Mouse (Mus musculus): ENCODE data around the gene Tekt5. TPM values are rescaled to one million over a fixed set of nuclear protein-coding genes. Genes with fewer than 3 reads are reported as not detected.
A peak's percentile ranks its signal among the peaks of the same experiment; 100 is the strongest.

The Tekt5 gene
- polyA plus RNA-seq, 1 experiment from 2014 or later = 0.87 TPM

DNA sequence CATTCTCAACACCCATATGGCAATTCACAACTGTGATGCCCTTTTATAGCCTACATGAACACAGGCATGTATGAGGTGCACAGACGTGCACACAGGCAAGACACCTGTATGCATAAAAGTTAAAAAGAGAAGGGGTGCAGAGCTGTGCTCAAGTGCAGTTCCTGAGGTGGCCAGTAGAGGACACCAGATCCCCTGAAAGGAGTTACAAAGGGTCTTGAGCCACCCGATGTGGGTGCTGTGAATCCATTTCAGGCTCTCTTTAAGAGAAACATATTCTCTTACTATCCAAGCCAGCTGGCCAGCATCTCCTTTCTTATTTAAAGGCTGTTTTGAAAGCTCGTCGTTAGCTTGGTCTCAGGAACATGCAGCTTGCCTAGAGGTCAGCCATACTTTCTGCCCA is 21.6 kb upstream of the Tekt5 start:
- Histone ChIP-seq H3K9ac (no peak overlapping the region), H3K9me3 (replicated peaks) (no peaks in the 10 kb centered on the region), H3K27me3 (no peaks in the 10 kb centered on the region), H3K4me1 (replicated peaks) (peaks cover 10% of the 10 kb centered on the region), H3K36me3 (peaks cover 62% of the 10 kb centered on the region), H3K4me2 (no peak overlapping the region), H3K4me3 (no peak overlapping the region), H3K27ac (no peak overlapping the region)
- no peak for ATAC-seq (replicated peaks; ENCODE audit: insufficient number of reproducible peaks, insufficient read depth, low FRiP score, low read depth)
- 92% methylated on average over 4 of the region's 4 CpGs for WGBS

DNA sequence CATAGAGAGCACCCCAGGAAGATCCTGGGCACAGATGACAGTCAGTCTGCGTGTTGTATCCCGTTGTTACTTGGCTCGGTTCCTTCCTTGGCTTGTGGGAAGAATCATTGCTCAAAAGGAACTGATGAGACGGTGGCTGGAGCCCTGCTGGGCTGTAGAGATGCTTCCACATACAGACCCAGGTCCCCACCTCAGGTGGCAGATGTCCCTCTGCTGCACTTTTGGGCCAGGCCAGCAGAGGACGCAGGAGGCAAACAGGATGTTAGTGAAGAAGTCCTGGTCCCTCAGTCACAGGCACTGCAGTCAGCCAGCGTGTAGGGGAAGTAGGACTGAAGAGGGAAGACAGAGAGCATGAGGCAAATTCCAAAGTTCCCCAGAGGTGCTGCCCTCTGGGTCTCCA is 20.7 kb upstream of the Tekt5 start:
- Histone ChIP-seq H3K9ac (no peak overlapping the region), H3K36me3 (peaks cover 53% of the 10 kb centered on the region), H3K4me1 (replicated peaks) (peaks cover 14% of the 10 kb centered on the region), H3K27me3 (no peaks in the 10 kb centered on the region), H3K4me3 (no peak overlapping the region), H3K4me2 (no peak overlapping the region), H3K27ac (no peak overlapping the region), H3K9me3 (replicated peaks) (no peaks in the 10 kb centered on the region)
- 82% methylated on average over 6 of the region's 6 CpGs for WGBS
- no peak for ATAC-seq (replicated peaks; ENCODE audit: insufficient number of reproducible peaks, insufficient read depth, low FRiP score, low read depth)

DNA sequence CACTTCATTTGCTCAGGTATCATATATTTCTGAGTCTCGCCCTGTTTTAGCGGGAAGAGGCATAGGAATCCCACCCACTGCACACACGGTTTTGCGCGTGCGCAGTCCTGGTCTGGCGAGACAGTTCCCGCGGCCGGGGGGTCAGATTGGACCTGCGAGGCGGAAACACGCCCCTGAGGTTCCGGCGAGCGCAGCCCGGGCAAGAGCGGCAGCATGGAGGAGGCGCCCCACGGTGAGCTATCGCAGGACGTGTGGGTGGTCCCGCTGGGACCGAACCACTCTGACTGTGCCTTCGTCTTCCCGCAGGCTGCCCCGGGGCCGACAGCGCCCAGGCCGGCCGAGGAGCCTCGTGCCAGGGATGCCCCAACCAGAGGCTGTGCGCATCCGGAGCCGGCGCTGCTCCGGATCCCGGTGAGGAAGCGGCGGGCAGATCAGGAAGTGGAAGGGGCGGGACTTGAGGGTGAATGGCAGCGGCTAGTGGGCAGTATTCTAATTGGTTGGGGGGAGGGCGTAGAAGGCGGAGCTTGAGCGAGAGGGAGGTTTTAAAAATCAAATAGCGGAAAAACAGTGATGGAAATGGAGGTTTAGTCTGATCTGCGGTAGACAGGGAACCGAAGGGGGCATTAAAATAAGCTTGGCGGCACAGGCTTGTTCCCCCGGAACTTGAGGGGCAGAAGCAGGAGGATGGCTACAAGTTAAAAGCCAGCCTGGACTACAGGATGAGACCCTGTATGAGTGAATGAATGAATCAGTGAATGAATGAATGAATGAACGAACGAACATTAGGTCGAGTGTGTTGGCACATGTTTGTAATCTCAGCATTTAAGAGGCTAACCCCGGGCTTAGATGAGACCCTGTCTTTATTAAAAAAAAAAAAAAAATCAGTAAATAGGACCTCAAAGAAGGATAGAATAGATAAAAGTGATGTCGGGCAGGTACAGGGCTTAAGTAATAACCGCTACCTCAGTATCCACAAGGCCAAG is 16.8 kb upstream of the Tekt5 start, which contains the start of gene Nubp1:
Gene Nubp1 (plus strand): TSS at position 185 of the 983 bp plus-strand sequence.
- 2% methylated on average over 56 of the region's 56 CpGs for WGBS
- H3K27ac ChIP-seq = peak within 1 kb of the TSS; percentile 92

DNA sequence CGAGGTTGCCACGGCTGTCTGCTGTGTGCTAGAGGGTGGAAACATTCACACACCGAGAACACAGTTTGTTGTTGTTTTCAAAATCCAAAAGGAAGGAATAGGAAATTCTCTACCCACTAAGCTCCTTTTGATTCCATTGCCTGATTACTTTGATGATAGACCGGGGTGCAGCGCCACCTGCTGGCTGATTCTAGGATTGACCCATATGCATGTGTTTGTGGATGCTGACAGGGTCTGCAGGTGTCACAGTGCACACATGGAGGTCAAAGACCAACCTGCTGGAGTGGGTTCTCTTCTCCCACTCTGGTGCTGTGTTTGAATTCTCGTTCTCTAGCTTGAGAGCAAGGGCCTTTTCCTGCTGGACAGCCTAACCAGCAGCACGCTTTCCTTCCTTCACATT is 3.9 kb upstream of the Tekt5 start:
- H3K27ac ChIP-seq = no peak overlapping the region
- 27% methylated on average over 7 of the region's 7 CpGs for WGBS
- no peak overlapping the region for H3K4me3 ChIP-seq
- no peak overlapping the region for H3K9ac ChIP-seq
- H3K36me3 ChIP-seq = no peaks in the 10 kb centered on the region
- H3K4me2 ChIP-seq = no peak overlapping the region
- H3K4me1 ChIP-seq (replicated peaks) = peaks cover 6% of the 10 kb centered on the region
- ATAC-seq (replicated peaks; ENCODE audit: insufficient number of reproducible peaks, insufficient read depth, low FRiP score, low read depth) = no peak
- H3K9me3 ChIP-seq (replicated peaks) = no peaks in the 10 kb centered on the region
- 0 out of 2 replicates have a peak, but pooled peaks cover 4% of the 10 kb centered on the region for H3K27me3 ChIP-seq

More for the DNA sequence above, 16.8 kb upstream of the Tekt5 start, which contains the start of gene Nubp1:
- Histone ChIP-seq H3K36me3 (peaks cover 24% of the 10 kb centered on the region), H3K4me1 (replicated peaks) (peaks cover 14% of the 10 kb centered on the region), H3K27me3 (peaks cover 4% of the 10 kb centered on the region; the same call in 1 of the 2 replicates), H3K4me3 (peak within 1 kb of the TSS; percentile 82), H3K9me3 (replicated peaks) (no peaks in the 10 kb centered on the region), H3K4me2 (peak within 1 kb of the TSS; percentile 82), H3K9ac (peak within 1 kb of the TSS; percentile 73)
- peak; percentile 94 for ATAC-seq (replicated peaks; ENCODE audit: insufficient number of reproducible peaks, insufficient read depth, low FRiP score, low read depth)

DNA sequence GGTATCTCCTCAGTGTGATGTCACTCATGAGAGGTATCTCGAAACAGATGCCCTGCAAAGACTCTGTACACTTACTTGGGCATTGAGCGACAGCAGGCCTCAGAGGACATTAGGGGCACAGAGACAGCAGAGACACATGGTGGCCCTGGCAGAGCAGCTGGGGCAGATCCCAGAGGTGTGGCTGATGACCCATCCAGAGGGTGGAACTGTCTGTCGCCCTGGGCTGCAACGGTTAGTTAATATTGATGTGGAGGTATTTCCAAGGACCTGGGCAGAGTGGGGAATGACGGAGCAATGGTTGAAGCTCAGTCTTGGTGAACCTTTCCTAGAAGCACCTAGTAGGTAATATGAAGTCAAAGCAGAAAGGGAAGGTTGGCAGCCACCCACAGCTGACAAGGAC is 3.5 kb upstream of the Tekt5 start:
- H3K4me3 ChIP-seq = no peak overlapping the region
- no peaks in the 10 kb centered on the region for H3K9me3 ChIP-seq (replicated peaks)
- H3K27ac ChIP-seq = no peak overlapping the region
- H3K36me3 ChIP-seq = no peaks in the 10 kb centered on the region
- 62% methylated on average over 5 of the region's 5 CpGs for WGBS
- H3K9ac ChIP-seq = no peak overlapping the region
- H3K4me2 ChIP-seq = no peak overlapping the region
- H3K27me3 ChIP-seq = 0 out of 2 replicates have a peak, but pooled peaks cover 4% of the 10 kb centered on the region
- peaks cover 6% of the 10 kb centered on the region for H3K4me1 ChIP-seq (replicated peaks)
- no peak for ATAC-seq (replicated peaks; ENCODE audit: insufficient number of reproducible peaks, insufficient read depth, low FRiP score, low read depth)

DNA sequence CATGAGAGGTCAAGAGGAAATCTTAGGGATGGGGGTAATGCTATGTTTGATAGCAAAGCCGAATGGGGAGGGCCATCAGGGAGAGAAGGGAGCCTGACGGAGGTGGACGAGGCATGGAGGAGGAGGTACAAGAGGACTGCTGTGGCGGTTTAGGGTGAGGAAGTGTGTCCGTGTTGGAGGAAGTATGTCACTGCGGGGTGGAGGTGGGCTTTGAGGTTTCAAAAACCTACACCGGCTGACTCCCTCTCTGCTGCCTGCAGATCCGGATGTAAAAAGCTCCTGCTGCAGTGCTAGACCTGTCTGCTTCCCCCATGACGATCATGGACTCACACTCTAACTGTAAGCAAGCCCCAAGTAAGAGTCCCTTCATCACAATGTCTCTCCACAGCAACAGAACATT is 2.7 kb downstream of the Tekt5 start:
- WGBS = 74% methylated on average over 9 of the region's 9 CpGs
- H3K27me3 ChIP-seq = 0 out of 2 replicates have a peak, but pooled peaks cover 4% of the 10 kb centered on the region
- no peaks in the 10 kb centered on the region for H3K9me3 ChIP-seq (replicated peaks)
- H3K36me3 ChIP-seq = no peaks in the 10 kb centered on the region
- H3K4me1 ChIP-seq (replicated peaks) = peaks cover 6% of the 10 kb centered on the region
- no peak overlapping the region for H3K4me2 ChIP-seq
- ATAC-seq (replicated peaks; ENCODE audit: insufficient number of reproducible peaks, insufficient read depth, low FRiP score, low read depth) = no peak
- no peak overlapping the region for H3K4me3 ChIP-seq
- no peak overlapping the region for H3K27ac ChIP-seq
- no peak overlapping the region for H3K9ac ChIP-seq

DNA sequence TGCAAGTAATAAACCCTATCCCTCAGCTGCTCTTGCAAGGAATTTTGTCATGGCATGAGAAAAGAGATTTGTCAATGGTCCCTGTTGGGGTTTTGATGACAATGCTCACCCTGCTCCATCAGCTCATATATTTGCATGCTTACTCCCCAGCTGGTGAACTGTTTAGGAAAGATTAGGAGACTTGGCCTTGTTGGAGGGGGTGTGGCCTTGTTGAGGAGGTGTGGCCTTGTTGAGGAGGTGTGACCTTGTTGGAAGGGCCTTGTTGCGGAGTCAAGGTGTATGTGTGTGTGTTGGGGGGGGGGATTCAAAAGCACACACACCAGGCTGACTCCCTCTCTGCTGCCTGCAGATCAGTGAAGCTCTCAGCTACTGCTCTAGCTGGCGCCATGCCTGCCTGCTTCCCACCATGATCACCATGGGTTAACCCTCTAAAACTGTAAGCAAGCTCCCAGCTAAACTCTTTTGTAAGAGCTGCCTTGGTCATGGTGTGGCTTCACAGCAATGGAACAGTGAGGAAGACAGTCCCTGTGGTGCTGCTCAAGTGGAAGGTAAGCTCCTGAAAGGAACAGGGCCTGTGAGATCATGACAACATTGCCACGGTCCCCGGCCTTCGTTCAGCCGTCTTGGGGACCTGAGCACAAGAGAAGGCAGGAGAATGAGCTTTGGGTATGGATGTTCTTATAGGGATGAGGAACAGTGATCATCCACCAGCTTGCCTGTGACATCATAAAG is 6.5 kb downstream of the Tekt5 start:
- peaks cover 9% of the 10 kb centered on the region for H3K4me1 ChIP-seq (replicated peaks)
- H3K9ac ChIP-seq = no peak overlapping the region
- no peak overlapping the region for H3K4me3 ChIP-seq
- no peak for ATAC-seq (replicated peaks; ENCODE audit: insufficient number of reproducible peaks, insufficient read depth, low FRiP score, low read depth)
- no peak overlapping the region for H3K4me2 ChIP-seq
- H3K27ac ChIP-seq = no peak overlapping the region
- no peaks in the 10 kb centered on the region for H3K36me3 ChIP-seq
- 0 out of 2 replicates have a peak, but pooled peaks cover 6% of the 10 kb centered on the region for H3K27me3 ChIP-seq
- WGBS = 91% methylated on average over 6 of the region's 6 CpGs
- no peaks in the 10 kb centered on the region for H3K9me3 ChIP-seq (replicated peaks)

DNA sequence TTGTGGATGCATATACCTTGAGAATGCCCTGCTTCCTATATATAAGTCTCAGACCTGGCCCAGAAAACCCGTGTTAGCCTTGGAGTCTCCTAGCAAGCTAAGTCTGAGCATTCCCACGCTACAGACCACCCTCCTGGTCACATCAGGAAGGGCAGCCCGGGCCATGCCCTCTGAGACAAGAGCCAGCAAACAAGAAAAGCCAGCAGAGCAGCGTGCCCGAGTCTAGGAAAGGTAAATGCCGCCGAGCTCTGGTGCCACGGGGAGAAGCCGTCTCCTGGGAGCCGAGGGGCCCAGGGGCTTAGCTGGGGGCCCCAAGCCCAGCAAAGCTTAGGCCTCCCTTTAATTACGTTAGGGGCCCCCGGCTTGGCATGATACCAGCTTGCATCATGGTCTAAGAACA is 10.0 kb downstream of the Tekt5 start:
- no peak for ATAC-seq (replicated peaks; ENCODE audit: insufficient number of reproducible peaks, insufficient read depth, low FRiP score, low read depth)

DNA sequence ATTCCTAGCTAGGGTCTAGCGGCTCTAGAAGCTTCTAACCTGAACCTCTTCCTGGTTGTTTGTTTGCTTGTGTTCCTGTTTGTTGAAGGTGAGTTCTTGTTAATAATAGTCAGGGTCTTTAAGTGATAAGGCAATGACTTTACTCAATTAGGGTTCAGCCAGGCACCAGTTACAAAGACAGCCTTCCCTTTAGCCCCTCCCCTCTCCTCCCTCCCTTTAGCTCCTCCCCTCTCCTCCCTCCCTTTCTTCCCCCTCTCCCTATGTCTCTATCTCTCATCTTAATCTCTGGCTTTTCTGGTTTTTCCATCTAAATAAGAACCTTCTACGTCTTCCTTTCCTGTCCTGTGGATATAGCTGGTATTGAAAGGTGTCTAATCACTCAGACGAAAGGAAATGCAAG is 10.7 kb downstream of the Tekt5 start:
- Histone ChIP-seq H3K4me2 (peak overlapping the region; percentile 53), H3K36me3 (no peaks in the 10 kb centered on the region), H3K9me3 (replicated peaks) (no peaks in the 10 kb centered on the region), H3K4me3 (peak overlapping the region; percentile 17; the same call in 1 of the 2 replicates), H3K27me3 (0 out of 2 replicates have a peak, but pooled peaks cover 6% of the 10 kb centered on the region), H3K27ac (no peak overlapping the region), H3K9ac (no peak overlapping the region), H3K4me1 (replicated peaks) (peaks cover 9% of the 10 kb centered on the region)
- 70% methylated on average over 3 of the region's 3 CpGs for WGBS
- no peak for ATAC-seq (replicated peaks; ENCODE audit: insufficient number of reproducible peaks, insufficient read depth, low FRiP score, low read depth)

More for the DNA sequence above, 10.0 kb downstream of the Tekt5 start:
- no peak overlapping the region for H3K9ac ChIP-seq
- no peaks in the 10 kb centered on the region for H3K9me3 ChIP-seq (replicated peaks)
- no peak overlapping the region for H3K27ac ChIP-seq
- 83% methylated on average over 12 of the region's 12 CpGs for WGBS
- no peaks in the 10 kb centered on the region for H3K36me3 ChIP-seq
- H3K4me2 ChIP-seq = no peak overlapping the region
- H3K27me3 ChIP-seq = 0 out of 2 replicates have a peak, but pooled peaks cover 6% of the 10 kb centered on the region
- H3K4me3 ChIP-seq = no peak overlapping the region
- H3K4me1 ChIP-seq (replicated peaks) = peaks cover 9% of the 10 kb centered on the region

DNA sequence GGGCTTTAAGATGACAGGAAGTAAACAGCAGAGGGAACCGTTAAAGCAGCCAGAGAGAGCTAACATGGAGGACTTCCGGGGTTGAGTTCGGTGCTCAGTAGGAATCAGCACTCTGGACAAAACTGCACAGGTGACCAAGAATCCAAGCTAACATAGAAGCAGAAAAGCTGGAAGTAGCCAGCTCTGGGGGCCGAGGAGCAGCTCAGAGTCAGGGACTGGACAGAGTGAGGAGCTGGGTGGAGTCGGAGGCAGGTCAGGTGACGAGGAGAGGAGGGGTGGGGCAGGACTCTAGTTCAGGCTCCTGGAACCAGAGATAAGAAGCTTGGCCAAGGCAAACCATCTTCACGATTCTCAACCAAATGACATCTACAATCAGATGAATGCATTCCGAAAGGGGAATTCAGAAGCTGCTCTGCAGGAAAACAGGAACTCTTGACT is 11.2 kb downstream of the Tekt5 start:
- Histone ChIP-seq H3K9ac (no peak overlapping the region), H3K9me3 (replicated peaks) (no peaks in the 10 kb centered on the region), H3K4me2 (peak overlapping the region; percentile 53), H3K4me1 (replicated peaks) (peaks cover 9% of the 10 kb centered on the region), H3K4me3 (peak overlapping the region; percentile 17; the same call in 1 of the 2 replicates), H3K36me3 (no peaks in the 10 kb centered on the region), H3K27ac (no peak overlapping the region), H3K27me3 (0 out of 2 replicates have a peak, but pooled peaks cover 6% of the 10 kb centered on the region)
- ATAC-seq (replicated peaks; ENCODE audit: insufficient number of reproducible peaks, insufficient read depth, low FRiP score, low read depth) = 0 out of 2 replicates have a peak, but pooled peaks have one; percentile 58
- WGBS = 18% methylated on average over 8 of the region's 8 CpGs

DNA sequence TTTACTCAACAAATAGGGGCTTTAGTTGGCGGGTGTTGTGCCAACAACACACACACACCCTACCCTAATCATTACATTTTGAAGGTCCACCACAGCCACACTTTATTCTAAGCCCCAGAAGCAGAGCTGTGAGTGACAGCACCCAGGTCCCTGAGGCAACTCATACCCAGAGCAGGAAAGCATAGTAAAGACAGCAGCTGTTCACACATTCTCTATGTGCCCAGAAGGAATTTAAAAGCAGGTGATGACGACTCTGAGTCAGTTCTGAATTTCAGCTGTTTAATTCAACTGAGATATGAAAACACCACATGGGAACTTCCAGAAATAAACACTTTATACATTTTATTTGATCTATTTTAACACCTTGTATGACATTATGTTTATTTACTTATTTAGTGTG is 15.8 kb downstream of the Tekt5 start:
- H3K27me3 ChIP-seq = no peaks in the 10 kb centered on the region
- WGBS = 36% methylated on average over 2 of the region's 2 CpGs
- ATAC-seq (replicated peaks; ENCODE audit: insufficient number of reproducible peaks, insufficient read depth, low FRiP score, low read depth) = no peak
- H3K4me3 ChIP-seq = no peak overlapping the region
- no peak overlapping the region for H3K9ac ChIP-seq
- no peaks in the 10 kb centered on the region for H3K36me3 ChIP-seq
- no peak overlapping the region for H3K4me2 ChIP-seq
- H3K27ac ChIP-seq = no peak overlapping the region
- H3K9me3 ChIP-seq (replicated peaks) = no peaks in the 10 kb centered on the region
- peaks cover 11% of the 10 kb centered on the region for H3K4me1 ChIP-seq (replicated peaks)
